Mouse (Mus musculus) kidney, embryonic 14.5 days (tissue): ENCODE measurements at regions not wholly inside any gene's neighbourhood (a gene's known extent, or its start where the extent isn't known, plus 50 kb on each side); places are given as distances from the start of the nearest gene placed in this dataset.
A peak's percentile ranks its signal among the peaks of the same experiment; 100 is the strongest.

Source experiments
- ATAC-seq: fragments of 200-750 bp; cut with Nextera tagmentation; 2 replicates; pipeline ENCODE4 v1.8.0; 2017; ENCODE audit warnings: moderate number of reproducible peaks, mild to moderate bottlenecking, moderate TSS enrichment, moderate library complexity; ENCODE audit not compliant: low FRiP score, low TSS enrichment
- H3K27ac ChIP-seq: fragments of 300-500 bp; sonication (generic); 2 replicates; pipeline ENCODE4 v1.5.1; 2014; ENCODE audit warnings: low read depth, mild to moderate bottlenecking, low read length, moderate library complexity, mixed read lengths
- H3K27me3 ChIP-seq: fragments of 300-500 bp; sonication (generic); 2 replicates; pipeline ENCODE4 v1.6.1; 2014; ENCODE audit warnings: mild to moderate bottlenecking, low read length; ENCODE audit not compliant: control insufficient read depth, insufficient read depth
- H3K36me3 ChIP-seq: fragments of 300-500 bp; sonication (generic); 2 replicates; pipeline ENCODE4 v1.6.1; 2014; ENCODE audit warnings: low read length, mixed read lengths; ENCODE audit not compliant: control insufficient read depth, insufficient read depth
- H3K4me1 ChIP-seq: fragments of 300-500 bp; sonication (generic); 2 replicates; pipeline ENCODE4 v1.6.1; 2014; ENCODE audit warnings: low read length, mixed read lengths; ENCODE audit not compliant: control insufficient read depth, insufficient read depth
- H3K4me2 ChIP-seq: fragments of 300-500 bp; sonication (generic); replicated peaks from 2 replicates; pipeline ENCODE4 v1.6.1; 2014; ENCODE audit warnings: low read depth, mild to moderate bottlenecking, low read length
- H3K4me3 ChIP-seq: fragments of 300-500 bp; sonication (generic); 2 replicates; pipeline ENCODE4 v1.5.1; 2014; ENCODE audit warnings: mild to moderate bottlenecking, low read length
- H3K9ac ChIP-seq: fragments of 300-500 bp; sonication (generic); 2 replicates; pipeline ENCODE4 v1.6.1; 2014; ENCODE audit warnings: low read depth, mild to moderate bottlenecking, low read length, moderate library complexity
- H3K9me3 ChIP-seq: fragments of 300-500 bp; sonication (generic); 2 replicates; pipeline ENCODE4 v1.6.1; 2016; ENCODE audit warnings: low read length; ENCODE audit not compliant: control insufficient read depth
- WGBS: fragments of 180-500 bp; shearing (Covaris S2); extraction: QIAGEN DNeasy Blood & Tissue Kit; methylation state at CpG from one replicate; pipeline ENCODE4 v1.1.7; 2014; 5-methylcytosine and 5-hydroxymethylcytosine counted together

DNA sequence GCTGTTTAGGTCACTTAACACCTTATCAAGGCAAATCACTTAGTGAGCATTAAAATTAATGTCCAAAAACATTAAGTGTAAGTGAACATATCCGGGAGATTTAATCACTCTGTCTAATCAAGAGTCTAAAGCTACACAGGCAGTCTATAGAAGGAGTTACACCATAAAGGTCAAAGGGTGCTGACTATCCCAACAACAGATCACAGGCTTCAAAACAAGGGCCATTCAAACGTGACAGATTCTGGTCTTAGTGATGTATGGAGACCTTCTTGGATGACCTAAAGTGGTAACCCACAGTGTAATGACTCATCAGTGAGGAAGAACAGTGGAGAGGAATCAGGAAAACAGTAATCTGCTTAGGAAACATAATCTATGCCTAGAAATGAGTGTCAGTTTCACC, 61.0 kb downstream of the 1700020N15Rik start:
- H3K27ac ChIP-seq = no peak overlapping the region
- H3K36me3 ChIP-seq = no peaks in the 10 kb centered on the region
- no peaks in the 10 kb centered on the region for H3K27me3 ChIP-seq
- no peak overlapping the region for H3K4me3 ChIP-seq
- H3K9ac ChIP-seq = no peak overlapping the region
- H3K9me3 ChIP-seq = no peaks in the 10 kb centered on the region
- H3K4me1 ChIP-seq = no peaks in the 10 kb centered on the region
- no peak overlapping the region for H3K4me2 ChIP-seq
- ATAC-seq = peak; percentile 97
- 29% methylated on average over 2 of the region's 2 CpGs for WGBS

GRCm38 (mm10) chrX:70007077-70007476, 62.0 kb downstream of the 1700020N15Rik start:
- H3K27ac ChIP-seq = no peak overlapping the region

More at GRCm38 (mm10) chrX:70007077-70007476, 62.0 kb downstream of the 1700020N15Rik start:
- no peak for ATAC-seq
- Histone ChIP-seq H3K36me3 (no peaks in the 10 kb centered on the region), H3K4me3 (no peak overlapping the region), H3K4me1 (no peaks in the 10 kb centered on the region), H3K9me3 (no peaks in the 10 kb centered on the region), H3K9ac (no peak overlapping the region), H3K4me2 (no peak overlapping the region), H3K27me3 (no peaks in the 10 kb centered on the region)
- WGBS = 58% methylated on average over 2 of the region's 2 CpGs
